Mouse (Mus musculus) effector memory CD4-positive, alpha-beta T cell, adult 5 months (primary cell): ENCODE measurements around the gene Cfap57. TPM values are rescaled to one million over a fixed set of nuclear protein-coding genes. Genes with fewer than 3 reads are reported as not detected.

ENCODE experiments used
- polyA plus RNA-seq: library from polyadenylated mRNA; unstranded; fragments of 100-300 nt; shearing (Covaris generic); gene quantifications from one replicate; pipeline ENCODE4 v1.2.1, GENCODE M21; 2017

Gene Cfap57
- not detected for polyA plus RNA-seq

GRCm38 (mm10) chr4:118620279-118620966, at the start of gene Cfap57, which contains the start of gene Ebna1bp2:
Gene Cfap57 (minus strand): TSS chr4:118620777.
Gene Ebna1bp2 (plus strand): TSS chr4:118620799.

DNA sequence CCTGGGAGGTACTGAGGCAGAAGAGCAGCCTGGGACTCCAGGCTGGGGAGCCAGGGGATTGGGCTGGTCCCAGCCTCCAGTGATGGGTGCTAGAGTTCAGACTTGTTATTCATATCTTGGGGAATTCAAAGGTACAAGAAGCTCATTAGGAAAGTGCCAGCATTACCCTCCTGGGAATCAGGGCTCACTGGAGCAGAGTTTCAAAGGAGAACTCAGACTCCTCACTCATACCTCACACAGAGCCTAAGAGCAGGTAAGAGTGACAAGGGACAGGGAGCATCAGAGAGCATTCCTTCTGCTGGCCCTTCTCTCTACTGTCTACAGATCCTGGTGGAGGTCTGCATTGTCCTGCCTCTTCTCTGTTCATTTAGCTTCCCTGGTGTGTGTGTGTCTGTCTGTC, 38.1 kb upstream of the Cfap57 start, which contains the start of gene Olfr62:
Olfr62 (plus strand) TSS at position 301 of the 400 bp plus-strand sequence.

GRCm38 (mm10) chr4:118543592-118544260, 76.9 kb downstream of the Cfap57 start, which contains the start of gene Tmem125:
Gene Tmem125 (minus strand): TSS chr4:118544044.

GRCm38 (mm10) chr4:118526408-118527334, 93.9 kb downstream of the Cfap57 start, which contains the start of gene 2610528J11Rik:
Gene 2610528J11Rik (plus strand): TSS chr4:118526999.

Other genes starting within 250 kb of the Cfap57 start
- gene Szt2, start 211.5 kb downstream of the Cfap57 start, polyA plus RNA-seq: 11.1 TPM
- 37.7 TPM for gene Med8, start 211.4 kb downstream of the Cfap57 start, polyA plus RNA-seq
- 73.2 TPM for gene Elovl1, start 192.7 kb downstream of the Cfap57 start, polyA plus RNA-seq
- gene Cdc20, start 183.4 kb downstream of the Cfap57 start, polyA plus RNA-seq: 5.0 TPM
- 0.12 TPM for gene Mpl, start 163.3 kb downstream of the Cfap57 start, polyA plus RNA-seq
- gene Tie1, start 130.7 kb downstream of the Cfap57 start, polyA plus RNA-seq: not detected
- not detected for gene 2610528J11Rik, start 93.8 kb downstream of the Cfap57 start, polyA plus RNA-seq
- gene Tmem125, start 76.7 kb downstream of the Cfap57 start, polyA plus RNA-seq: not detected
- 113 TPM for gene Ebna1bp2, start within 50 bp of the Cfap57 start, polyA plus RNA-seq
- not detected for gene Olfr62, start 38.2 kb upstream of the Cfap57 start, polyA plus RNA-seq
- gene Olfr1342, start 72.0 kb upstream of the Cfap57 start, polyA plus RNA-seq: not detected
- 0.10 TPM for gene Olfr1341, start 82.7 kb upstream of the Cfap57 start, polyA plus RNA-seq
- gene Olfr1340, start 99.4 kb upstream of the Cfap57 start, polyA plus RNA-seq: not detected
- gene Olfr1339, start 111.4 kb upstream of the Cfap57 start, polyA plus RNA-seq: not detected
- not detected for gene Olfr1338, start 138.0 kb upstream of the Cfap57 start, polyA plus RNA-seq
- gene Olfr1337, start 161.8 kb upstream of the Cfap57 start, polyA plus RNA-seq: not detected
- not detected for gene Olfr1335, start 189.2 kb upstream of the Cfap57 start, polyA plus RNA-seq
- gene Olfr1333, start 215.5 kb upstream of the Cfap57 start, polyA plus RNA-seq: not detected
- gene Olfr1331, start 243.9 kb upstream of the Cfap57 start, polyA plus RNA-seq: 0.32 TPM